Comparison of ENCODE assay signal across 9 mouse cellular contexts in the genomic region with DNA sequence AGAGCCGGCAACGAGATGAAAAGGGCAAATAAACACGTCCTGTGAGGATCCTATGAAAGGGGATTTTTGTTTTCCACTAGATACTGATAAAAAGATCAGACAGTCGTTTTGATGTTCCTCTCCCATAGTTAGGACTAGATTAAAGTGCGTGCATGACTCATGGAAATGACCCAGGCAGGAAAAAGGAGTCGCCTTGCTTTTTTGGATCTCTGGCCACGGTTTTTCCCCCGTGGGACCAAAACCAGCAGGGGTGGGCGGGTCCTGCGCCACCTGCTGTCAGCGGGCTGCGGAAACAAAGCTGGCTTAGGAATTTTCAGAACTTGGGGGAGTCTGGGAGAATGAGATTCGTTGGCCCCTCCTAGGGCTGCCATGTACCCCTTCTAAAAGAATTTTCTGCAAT.
A peak's percentile ranks its signal among the peaks of the same experiment; 100 is the strongest.
DNase-seq lines count a peak whose midpoint lies in the region; ATAC-seq and TF ChIP-seq lines count a peak whose summit lies in the region.
"Had no signal": no experiment of that assay in that cellular context is flagged by ENCODE, and none has a peak within 500 bp of the region (broad histone marks: within the 10 kb centered on the region; RNA-seq: fewer than 3 reads in every experiment).

No protein-coding gene starts in this region.

- no peak overlapping the region for H3K9ac ChIP-seq in MEL (ENCODE audit: control insufficient read depth, low read depth, low read length, poor library complexity, severe bottlenecking)
- no peak overlapping the region for H3K9ac ChIP-seq in hindbrain, embryonic 13.5 days
- no peak overlapping the region for H3K9ac ChIP-seq in limb, embryonic 15.5 days
- no peak overlapping the region for H3K9ac ChIP-seq in midbrain, embryonic 14.5 days (replicated peaks; ENCODE audit: low read length)
- no peak overlapping the region for H3K9ac ChIP-seq in stomach, postnatal 0 days (ENCODE audit: low read length)

- no peak for TF ChIP-seq POLR2A in MEL (IDR thresholded peaks at IDR 0.05; ENCODE audit: control insufficient read depth in 1 of 2, insufficient read depth in 1 of 2, low read depth in 1 of 2, low read length in 2 of 2, poor library complexity in 1 of 2)

- H3K4me1 ChIP-seq in MEL (ENCODE audit: control insufficient read depth in 1 of 2, insufficient read depth in 2 of 2, low read length in 2 of 2) = no peaks in the 10 kb centered on the region
- peaks cover 16% of the 10 kb centered on the region for H3K4me1 ChIP-seq in hindbrain, embryonic 13.5 days (replicated peaks)
- H3K4me1 ChIP-seq in limb, embryonic 15.5 days = peaks cover 9% of the 10 kb centered on the region
- H3K4me1 ChIP-seq in midbrain, embryonic 14.5 days (ENCODE audit: control insufficient read depth, insufficient read depth, low read length) = peaks cover 19% of the 10 kb centered on the region
- H3K4me1 ChIP-seq in stomach, postnatal 0 days (replicated peaks; ENCODE audit: control insufficient read depth, insufficient read depth) = no peaks in the 10 kb centered on the region

- H3K36me3 ChIP-seq in MEL (ENCODE audit: control insufficient read depth in 1 of 2, insufficient read depth in 2 of 2, low read length in 2 of 2) = no peaks in the 10 kb centered on the region
- no peaks in the 10 kb centered on the region for H3K36me3 ChIP-seq in hindbrain, embryonic 13.5 days
- no peaks in the 10 kb centered on the region for H3K36me3 ChIP-seq in limb, embryonic 15.5 days
- H3K36me3 ChIP-seq in midbrain, embryonic 14.5 days (ENCODE audit: control insufficient read depth, insufficient read depth, low read length) = no peaks in the 10 kb centered on the region
- H3K36me3 ChIP-seq in stomach, postnatal 0 days (ENCODE audit: control insufficient read depth, insufficient read depth, low read length) = no peaks in the 10 kb centered on the region

- no peak overlapping the region for H3K4me3 ChIP-seq in MEL (ENCODE audit: control insufficient read depth in 1 of 2, insufficient read depth in 1 of 2, low read depth in 2 of 2, low read length in 2 of 2)
- peak overlapping the region; percentile 62 for H3K4me3 ChIP-seq in gastrocnemius, adult 2 months
- peak overlapping the region; percentile 9; the same call in 1 of the 2 replicates for H3K4me3 ChIP-seq in hindbrain, embryonic 13.5 days
- peak overlapping the region; percentile 10; the same call in 1 of the 2 replicates for H3K4me3 ChIP-seq in limb, embryonic 15.5 days
- no peak overlapping the region for H3K4me3 ChIP-seq in midbrain, embryonic 14.5 days (replicated peaks; ENCODE audit: low read depth, low read length)
- H3K4me3 ChIP-seq in stomach, postnatal 0 days (ENCODE audit: low read depth, low read length) = peak overlapping the region; percentile 15; the same call in 1 of the 2 replicates
- H3K4me3 ChIP-seq: erythroblast, embryonic 14.5 days had no signal

- no peak overlapping the region for H3K27ac ChIP-seq in MEL (ENCODE audit: control insufficient read depth, low read depth, low read length)
- H3K27ac ChIP-seq in gastrocnemius, adult 2 months = peak overlapping the region; percentile 79
- no peak overlapping the region for H3K27ac ChIP-seq in hindbrain, embryonic 13.5 days
- H3K27ac ChIP-seq in limb, embryonic 15.5 days = no peak overlapping the region
- no peak overlapping the region for H3K27ac ChIP-seq in midbrain, embryonic 14.5 days (replicated peaks; ENCODE audit: low read depth, low read length)
- H3K27ac ChIP-seq in stomach, postnatal 0 days (replicated peaks) = no peak overlapping the region

- peak overlapping the region; percentile 39 for H3K4me2 ChIP-seq in hindbrain, embryonic 13.5 days
- H3K4me2 ChIP-seq in limb, embryonic 15.5 days = peak overlapping the region; percentile 38
- H3K4me2 ChIP-seq in midbrain, embryonic 14.5 days (ENCODE audit: low read length) = peak overlapping the region; percentile 41
- peak overlapping the region; percentile 49 for H3K4me2 ChIP-seq in stomach, postnatal 0 days (replicated peaks; ENCODE audit: low read depth)

- intact Hi-C loops in gastrocnemius, adult 2 months (cut with DNase I) = loop anchor here (1.0 kb wide), 1 partner anchor 408 kb away; no protein-coding TSS in a partner anchor

- no peaks in the 10 kb centered on the region for H3K79me2 ChIP-seq in MEL (ENCODE audit: control insufficient read depth, insufficient read depth, low read length, poor library complexity)

- H3K9me3 ChIP-seq in MEL (replicated peaks; ENCODE audit: insufficient read depth, low read length) = no peaks in the 10 kb centered on the region
- H3K9me3 ChIP-seq in hindbrain, embryonic 13.5 days = no peaks in the 10 kb centered on the region
- no peaks in the 10 kb centered on the region for H3K9me3 ChIP-seq in limb, embryonic 15.5 days
- H3K9me3 ChIP-seq in midbrain, embryonic 14.5 days (ENCODE audit: control insufficient read depth, low read length) = no peaks in the 10 kb centered on the region
- H3K9me3 ChIP-seq in stomach, postnatal 0 days (ENCODE audit: control insufficient read depth, low read length) = no peaks in the 10 kb centered on the region

- TF ChIP-seq CTCF in MEL (IDR thresholded peaks at IDR 0.05 in 2 of 3, conservative IDR thresholded peaks at IDR 0.05 in 1 of 3; ENCODE audit: control insufficient read depth in 1 of 3, insufficient read depth in 1 of 3, low read depth in 2 of 3, low read length in 3 of 3, poor library complexity in 1 of 3, severe bottlenecking in 1 of 3) = peak in 1 of 3 experiments; percentile 29; a peak in 2 of 6 replicates
- TF ChIP-seq CTCF in gastrocnemius, adult 2 months (IDR thresholded peaks at IDR 0.05) = peak; percentile 91
- TF ChIP-seq CTCF in stomach, postnatal 0 days (IDR thresholded peaks at IDR 0.05; ENCODE audit: low read depth) = peak; percentile 81

- 9% methylated on average over 13 of the region's 13 CpGs for WGBS in hindbrain, embryonic 13.5 days
- 8% methylated on average over 13 of the region's 13 CpGs for WGBS in limb, embryonic 15.5 days
- 5% methylated on average over 13 of the region's 13 CpGs for WGBS in midbrain, embryonic 14.5 days
- 5% methylated on average over 13 of the region's 13 CpGs for WGBS in stomach, postnatal 0 days

- TF ChIP-seq RAD21 in MEL (IDR thresholded peaks at IDR 0.05; ENCODE audit: low read depth, low read length) = no peak

- no peak for TF ChIP-seq EP300 in MEL (IDR thresholded peaks at IDR 0.05; ENCODE audit: low read depth in 1 of 2, low read length in 2 of 2)
- no peak for TF ChIP-seq EP300 in stomach, postnatal 0 days (optimal IDR thresholded peaks at IDR 0.05)

- H3K27me3 ChIP-seq in MEL (ENCODE audit: control insufficient read depth in 1 of 2, insufficient read depth in 2 of 2, low read length in 2 of 2) = no peaks in the 10 kb centered on the region; a peak in 1 of 4 replicates
- peaks cover 3% of the 10 kb centered on the region; the same call in 1 of the 2 replicates for H3K27me3 ChIP-seq in hindbrain, embryonic 13.5 days
- no peaks in the 10 kb centered on the region for H3K27me3 ChIP-seq in limb, embryonic 15.5 days
- no peaks in the 10 kb centered on the region for H3K27me3 ChIP-seq in midbrain, embryonic 14.5 days (ENCODE audit: control insufficient read depth, insufficient read depth, low read length)
- no peaks in the 10 kb centered on the region for H3K27me3 ChIP-seq in stomach, postnatal 0 days (ENCODE audit: control insufficient read depth, insufficient read depth, low read length)

- DNase-seq in MEL (ENCODE audit: low read depth, low spot score) = no peak
- peak; percentile 83 for DNase-seq in adrenal gland, postnatal 25 days
- peak; percentile 82 for DNase-seq in gastrocnemius, adult 2 months
- peak; percentile 67 for DNase-seq in midbrain, embryonic 14.5 days
- DNase-seq in stomach, postnatal 0 days (ENCODE audit: low spot score) = peak; percentile 67
- DNase-seq in cerebellum, adult 11-12 months = no peak

- no peak for ATAC-seq in hindbrain, embryonic 13.5 days (ENCODE audit: low FRiP score)
- ATAC-seq in limb, embryonic 15.5 days (ENCODE audit: insufficient number of reproducible peaks, low FRiP score, low TSS enrichment, low read depth) = no peak
- no peak for ATAC-seq in midbrain, embryonic 14.5 days (ENCODE audit: low FRiP score, low TSS enrichment)
- ATAC-seq in stomach, postnatal 0 days (ENCODE audit: low FRiP score, low TSS enrichment) = 0 out of 2 replicates have a peak, but pooled peaks have one; percentile 10

TF ChIP-seq in MEL, 35 proteins besides CTCF, POLR2A, EP300 and RAD21:
- TF ChIP-seq ZNF384 (IDR thresholded peaks at IDR 0.05; ENCODE audit: low read depth, low read length) (no peak), HCFC1 (IDR thresholded peaks at IDR 0.05; ENCODE audit: low read depth, low read length) (no peak), MAFK (IDR thresholded peaks at IDR 0.05; ENCODE audit: borderline replicate concordance, low read depth, low read length) (no peak), MAZ (IDR thresholded peaks at IDR 0.05; ENCODE audit: low read depth, low read length) (no peak), SMC3 (IDR thresholded peaks at IDR 0.05; ENCODE audit: low read depth, low read length) (peak; percentile 30; the same call in 1 of the 2 replicates)

Comparison
In these comparisons a context has a peak if more than half of its experiments do, and no peak if none do; other contexts are left out.
1. DNase-seq: peak in adrenal gland, postnatal 25 days (single experiment), gastrocnemius, adult 2 months (single experiment), midbrain, embryonic 14.5 days (single experiment) and stomach, postnatal 0 days (single experiment); none in MEL (single experiment) and cerebellum, adult 11-12 months (single experiment).
2. H3K4me3 ChIP-seq: peak in gastrocnemius, adult 2 months (single experiment), hindbrain, embryonic 13.5 days (single experiment), limb, embryonic 15.5 days (single experiment) and stomach, postnatal 0 days (single experiment); none in MEL (0 of 2) and midbrain, embryonic 14.5 days (single experiment).
3. Peak in every context shown above with its lines, with median percentiles within 50 percentile points of each other: H3K4me2 ChIP-seq.